Comparison of ENCODE assay signal across 17 mouse cellular contexts in genomic region chr11:106106047-106106587, GRCm38 (mm10). TPM values are rescaled to one million over a fixed set of nuclear protein-coding genes. Genes with fewer than 3 reads are reported as not detected.
A peak's percentile ranks its signal among the peaks of the same experiment; 100 is the strongest.
DNase-seq lines count a peak whose midpoint lies in the region; ATAC-seq and TF ChIP-seq lines count a peak whose summit lies in the region.
"Had no signal": no experiment of that assay in that cellular context is flagged by ENCODE, and none has a peak within 500 bp of the region (broad histone marks: within the 10 kb centered on the region; RNA-seq: fewer than 3 reads in every experiment).

No protein-coding gene starts in this region.

- no peak for TF ChIP-seq POLR2A in small intestine, adult 2 months (IDR thresholded peaks at IDR 0.05; ENCODE audit: low read depth, low read length)

- no peaks in the 10 kb centered on the region for H3K4me1 ChIP-seq in lung, postnatal 0 days (ENCODE audit: insufficient read depth, low read depth, low read length)
- no peaks in the 10 kb centered on the region for H3K4me1 ChIP-seq in small intestine, adult 2 months (ENCODE audit: control insufficient read depth, insufficient read depth, insufficient read length, low read length)
- H3K4me1 ChIP-seq: embryonic facial prominence, embryonic 15.5 days; hindbrain, embryonic 15.5 days; limb, embryonic 15.5 days; midbrain, embryonic 12.5 days; neural tube, embryonic 13.5 days had no signal

- H3K4me3 ChIP-seq in lung, postnatal 0 days (ENCODE audit: low read depth, low read length), result no peak overlapping the region
- H3K4me3 ChIP-seq in small intestine, adult 2 months (ENCODE audit: low read depth, low read length), result no peak overlapping the region
- H3K4me3 ChIP-seq: embryonic facial prominence, embryonic 15.5 days; hindbrain, embryonic 15.5 days; limb, embryonic 15.5 days; midbrain, embryonic 12.5 days; neural tube, embryonic 13.5 days had no signal

- H3K36me3 ChIP-seq in lung, postnatal 0 days (ENCODE audit: insufficient read depth, low read length), result no peaks in the 10 kb centered on the region
- peaks cover 9% of the 10 kb centered on the region for H3K36me3 ChIP-seq in small intestine, adult 2 months (ENCODE audit: control insufficient read depth, insufficient read depth, low read length)
- H3K36me3 ChIP-seq: hindbrain, embryonic 15.5 days had no signal

- intact Hi-C loops in heart, postnatal 36 days (cut with DNase I), result no loop called here

- no peak for TF ChIP-seq EP300 in lung, postnatal 0 days (IDR thresholded peaks at IDR 0.05)

- 70% methylated on average over 8 of the region's 8 CpGs for WGBS in lung, postnatal 0 days
- WGBS in small intestine, adult 2 months, result 78% methylated on average over 8 of the region's 8 CpGs

- peak; percentile 85 for DNase-seq in heart, adult 11 months
- DNase-seq in heart, postnatal 36 days, result no peak
- DNase-seq in B cell, adult 2 months, result peak; percentile 68 to 77
- peak; percentile 50 for DNase-seq in lung, postnatal 0 days (ENCODE audit: low spot score)
- DNase-seq in right cerebral cortex, adult 18-20 months, result no peak
- DNase-seq in urinary bladder, postnatal 4 days (ENCODE audit: low spot score in 2 of 2), result no peak
- DNase-seq: adrenal gland, postnatal 14 days; cerebellum, postnatal 14 days had no signal

- no peak overlapping the region for H3K27ac ChIP-seq in lung, postnatal 0 days (ENCODE audit: low read length)
- 0 out of 2 replicates have a peak overlapping the region, but pooled peaks have one; percentile 12 for H3K27ac ChIP-seq in small intestine, adult 2 months (ENCODE audit: insufficient read depth, low read depth, low read length)
- H3K27ac ChIP-seq: embryonic facial prominence, embryonic 15.5 days; hindbrain, embryonic 15.5 days; limb, embryonic 15.5 days; midbrain, embryonic 12.5 days; neural tube, embryonic 13.5 days had no signal

- H3K9ac ChIP-seq in lung, postnatal 0 days (replicated peaks; ENCODE audit: low read depth), result no peak overlapping the region
- H3K9ac ChIP-seq: embryonic facial prominence, embryonic 15.5 days; hindbrain, embryonic 15.5 days; limb, embryonic 15.5 days; midbrain, embryonic 12.5 days; neural tube, embryonic 13.5 days had no signal

- H3K27me3 ChIP-seq in lung, postnatal 0 days (replicated peaks; ENCODE audit: insufficient read depth, low read length), result no peaks in the 10 kb centered on the region
- H3K27me3 ChIP-seq in small intestine, adult 2 months (ENCODE audit: control insufficient read depth, insufficient read depth, low read length), result no peaks in the 10 kb centered on the region
- H3K27me3 ChIP-seq: embryonic facial prominence, embryonic 15.5 days; hindbrain, embryonic 15.5 days; limb, embryonic 15.5 days; midbrain, embryonic 12.5 days; neural tube, embryonic 13.5 days; Patski had no signal

- H3K9me3 ChIP-seq in lung, postnatal 0 days (ENCODE audit: low read length), result no peaks in the 10 kb centered on the region
- H3K9me3 ChIP-seq: embryonic facial prominence, embryonic 15.5 days; hindbrain, embryonic 15.5 days; limb, embryonic 15.5 days; midbrain, embryonic 12.5 days; neural tube, embryonic 13.5 days had no signal

- no peak overlapping the region for H3K4me2 ChIP-seq in lung, postnatal 0 days (replicated peaks; ENCODE audit: low read depth, low read length)
- H3K4me2 ChIP-seq: embryonic facial prominence, embryonic 15.5 days; hindbrain, embryonic 15.5 days; limb, embryonic 15.5 days; midbrain, embryonic 12.5 days; neural tube, embryonic 13.5 days had no signal

- no peak for TF ChIP-seq CTCF in lung, postnatal 0 days (IDR thresholded peaks at IDR 0.05)
- TF ChIP-seq CTCF in small intestine, adult 2 months (IDR thresholded peaks at IDR 0.05; ENCODE audit: extremely low read depth, insufficient read length, insufficient replicate concordance, low read depth, low read length), result no peak

- ATAC-seq in lung, postnatal 0 days, result no peak
- ATAC-seq in cerebellum, adult (ENCODE audit: insufficient number of reproducible peaks, low FRiP score, low TSS enrichment), result no peak
- ATAC-seq: Patski had no signal

RNA-seq across cellular contexts. Expression of gene Map3k3, which starts 21.7 kb away (rescaled TPM):
- total RNA-seq in heart, postnatal 36 days (2021), result 10 to 100 TPM; 38.7 to 44.4 TPM
- polyA plus RNA-seq in lung, postnatal 0 days (2015; fragmentation: Nextera tagmentation; extraction: Ambion mirVana), result 25.3 and 26.0 TPM in 2 replicates
- 10.0 and 15.1 TPM in 2 replicates for polyA plus RNA-seq in small intestine, adult 2 months (2012; rRNA removed)

RNA-seq across cellular contexts. Expression of gene Taco1, which starts 40.3 kb away (rescaled TPM):
- total RNA-seq in heart, postnatal 36 days (2021), result 10 to 100 TPM; 63.3 to 67.3 TPM
- 5.1 and 5.7 TPM in 2 replicates for polyA plus RNA-seq in lung, postnatal 0 days (2015; fragmentation: Nextera tagmentation; extraction: Ambion mirVana)
- 8.3 TPM in 2 replicates for polyA plus RNA-seq in small intestine, adult 2 months (2012; rRNA removed)

RNA-seq across cellular contexts. Expression of gene Gm10840, which starts 54.5 kb away (rescaled TPM):
- total RNA-seq in heart, postnatal 36 days (2021), result not detected
- polyA plus RNA-seq in lung, postnatal 0 days (2015; fragmentation: Nextera tagmentation; extraction: Ambion mirVana), result not detected in 2 replicates
- not detected in 2 replicates for polyA plus RNA-seq in small intestine, adult 2 months (2012; rRNA removed)
- total RNA-seq: adrenal gland, postnatal 14 days had no signal
- polyA plus RNA-seq: kidney, embryonic 16.5 days; neural tube, embryonic 13.5 days; Patski had no signal

RNA-seq across cellular contexts. Expression of gene Limd2, which starts 54.5 kb away (rescaled TPM):
- 1 to 10 TPM; 4.2 to 4.8 TPM for total RNA-seq in heart, postnatal 36 days (2021)
- 225 and 226 TPM in 2 replicates for polyA plus RNA-seq in lung, postnatal 0 days (2015; fragmentation: Nextera tagmentation; extraction: Ambion mirVana)
- 11.8 and 21.7 TPM in 2 replicates for polyA plus RNA-seq in small intestine, adult 2 months (2012; rRNA removed)

Comparison
In these comparisons a context has a peak if more than half of its experiments do, and no peak if none do; other contexts are left out.
1. DNase-seq: peak in heart, adult 11 months (single experiment), B cell, adult 2 months (2 of 2) and lung, postnatal 0 days (single experiment); none in heart, postnatal 36 days (0 of 2), right cerebral cortex, adult 18-20 months (single experiment) and urinary bladder, postnatal 4 days (0 of 2).